Mouse (Mus musculus) brain, embryonic 14.5 days (tissue): ENCODE results near the gene Smim24. TPM values are rescaled to one million over a fixed set of nuclear protein-coding genes. Genes with fewer than 3 reads are reported as not detected.

Experiments
- DNase-seq: peaks from one replicate; pipeline ENCODE4 v3.0.0-alpha.2; 2011; ENCODE audit warnings: low read depth
- CTCF ChIP-seq: fragments of 200-500 bp; IDR thresholded peaks from 2 replicates; pipeline ENCODE4 v1.5.1; 2012; ENCODE audit warnings: inconsistent platforms, mild to moderate bottlenecking, moderate library complexity, borderline replicate concordance; ENCODE audit not compliant: insufficient read depth, insufficient read length; ENCODE audit errors: extremely low read depth
- POLR2A ChIP-seq: fragments of 200-500 bp; IDR thresholded peaks from 2 replicates; pipeline ENCODE4 v1.6.1; 2012; ENCODE audit warnings: mild to moderate bottlenecking, inconsistent platforms, borderline replicate concordance; ENCODE audit not compliant: poor library complexity, insufficient read depth, insufficient read length, severe bottlenecking; ENCODE audit errors: extremely low read depth
- polyA plus RNA-seq: library from polyadenylated mRNA; depleted of rRNA; stranded (reverse); fragments of >200 nt; gene quantifications from 2 replicates; pipeline ENCODE4 v1.2.3, GENCODE M21; 2012; rRNA removed

Gene Smim24
- polyA plus RNA-seq, 1 experiment, result 3.0 TPM

DNA sequence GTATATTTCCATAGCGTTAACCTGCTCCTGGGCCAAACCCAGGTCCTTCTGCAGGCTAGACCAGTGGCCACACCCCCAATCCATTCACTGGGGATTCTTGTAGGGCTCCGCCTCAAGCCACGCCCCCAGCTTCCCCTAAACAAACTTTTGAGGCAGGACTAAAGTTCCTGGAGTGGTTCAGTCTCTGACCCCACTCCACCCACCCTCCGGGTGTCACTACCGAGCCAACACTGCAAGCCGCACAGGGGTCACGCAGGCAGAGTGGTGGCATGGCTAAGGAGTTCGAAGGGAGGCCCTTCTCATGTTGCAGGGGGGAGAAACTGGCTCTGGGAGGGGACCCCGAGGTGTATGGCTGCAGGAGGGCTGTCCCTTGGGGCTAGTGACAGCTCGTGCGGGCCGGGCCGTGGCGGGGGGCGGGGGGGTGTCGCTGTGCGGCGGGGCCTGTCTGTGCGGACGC is 36.8 kb downstream of the Smim24 start:
- DNase-seq, result peak; percentile 88
- TF ChIP-seq CTCF, result no peak
- no peak for TF ChIP-seq POLR2A

- peak; percentile 91 for DNase-seq
Observed at GRCm38 (mm10) chr10:81430141-81430830, 37.4 kb downstream of the Smim24 start.

DNA sequence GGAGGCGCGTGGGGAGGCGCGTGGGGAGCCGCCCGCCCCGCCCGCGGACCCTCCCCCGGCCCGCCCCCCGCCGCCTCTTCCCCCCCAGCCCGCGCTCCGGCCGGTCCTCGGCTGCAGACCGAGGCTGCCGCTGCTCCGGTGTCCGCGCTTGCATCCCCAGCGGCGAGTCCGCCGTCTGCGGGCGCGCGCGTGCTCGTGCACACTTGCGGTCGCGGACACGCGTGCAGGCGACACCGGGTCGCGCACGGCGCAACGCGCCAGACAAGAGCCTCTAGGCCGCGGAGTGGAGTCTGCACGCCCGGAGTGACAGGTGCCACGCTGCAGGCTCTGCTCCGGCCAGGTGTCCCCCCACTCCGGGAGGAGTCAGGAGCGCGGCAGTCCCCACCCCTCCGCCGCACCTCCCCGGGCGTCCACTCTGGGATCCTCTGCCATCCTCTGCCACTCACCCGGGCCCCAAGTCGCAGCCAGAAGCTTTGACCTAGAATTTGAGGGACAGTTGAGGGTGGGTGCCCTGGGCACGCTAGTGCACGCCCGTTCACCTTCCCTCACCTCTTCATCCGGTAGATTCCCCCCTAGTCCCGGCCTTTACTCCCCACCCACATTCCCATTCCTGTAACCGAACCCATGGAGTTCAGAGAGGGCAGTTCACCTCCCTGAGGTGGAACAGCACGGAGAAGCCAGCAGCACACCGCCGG is 38.1 kb downstream of the Smim24 start:
- TF ChIP-seq CTCF (no peak), POLR2A (peak; percentile 63)

More at GRCm38 (mm10) chr10:81430141-81430830, 37.4 kb downstream of the Smim24 start:
- TF ChIP-seq CTCF (no peak), POLR2A (peak; percentile 34; the same call in 1 of the 2 replicates)

DNA sequence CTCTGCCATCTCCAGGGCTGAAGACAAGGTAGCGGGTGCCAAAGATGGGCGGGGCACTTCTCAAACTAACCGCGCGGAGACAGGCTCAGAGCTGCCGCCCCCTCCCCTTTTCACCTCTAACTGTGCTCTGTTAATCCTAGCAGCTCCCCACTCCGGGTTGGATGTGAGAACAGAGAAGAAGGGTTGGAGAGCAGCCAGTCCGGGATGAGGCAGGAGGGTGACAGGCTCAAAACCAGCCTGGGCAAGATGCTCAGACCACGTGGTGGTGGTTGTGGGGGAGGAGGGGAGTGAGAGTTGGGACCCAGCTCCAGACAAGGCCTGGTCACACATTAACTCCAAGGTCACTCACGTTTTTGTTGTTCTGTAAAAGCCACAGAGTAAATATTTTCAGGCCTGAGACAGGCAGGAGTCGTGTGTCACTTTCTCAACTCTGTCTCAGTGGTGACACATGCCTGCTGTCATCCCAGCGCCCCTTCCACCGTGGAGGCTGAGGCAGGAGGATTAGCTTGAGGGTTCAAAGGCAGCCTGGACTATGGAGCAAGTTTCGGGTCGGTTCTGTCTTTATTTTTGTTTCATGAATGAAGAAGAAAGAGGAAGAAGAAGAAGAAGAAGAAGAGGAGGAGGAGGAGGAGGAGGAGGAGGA is 38.8 kb downstream of the Smim24 start:
- TF ChIP-seq CTCF, result no peak
- TF ChIP-seq POLR2A, result no peak
- DNase-seq, result peak; percentile 93

More for the DNA sequence above, 38.1 kb downstream of the Smim24 start:
- DNase-seq, result peak; percentile 76

GRCm38 (mm10) chr10:81432169-81432867 is 39.5 kb downstream of the Smim24 start:
- TF ChIP-seq POLR2A (no peak), CTCF (no peak)
- DNase-seq, result no peak

DNA sequence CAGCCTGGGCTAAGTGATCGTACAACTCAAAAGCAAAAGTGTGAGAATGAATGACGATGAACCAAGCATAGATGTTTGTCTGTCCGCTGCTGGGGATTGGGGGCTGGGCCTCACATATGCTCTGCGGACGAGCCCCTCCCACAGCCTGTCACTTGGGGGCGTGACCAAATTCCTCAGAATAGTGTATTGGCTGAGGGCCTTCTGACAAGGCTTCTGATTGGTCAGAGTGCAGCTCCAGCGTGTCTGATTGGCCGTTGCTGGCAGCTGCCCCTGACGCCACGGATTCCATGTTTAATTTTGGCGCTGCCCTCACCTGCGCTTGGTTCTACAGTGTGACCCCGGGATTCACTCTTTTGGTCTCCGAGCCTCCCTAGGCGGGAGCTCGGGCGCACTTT is 40.0 kb downstream of the Smim24 start:
- no peak for TF ChIP-seq POLR2A
- TF ChIP-seq CTCF, result no peak
- DNase-seq, result peak; percentile 98

- TF ChIP-seq POLR2A (no peak), CTCF (no peak)
- DNase-seq, result no peak
Observed at GRCm38 (mm10) chr10:81433541-81434289, 40.9 kb downstream of the Smim24 start.

GRCm38 (mm10) chr10:81434361-81435263 is 41.8 kb downstream of the Smim24 start:
- DNase-seq, result no peak
- TF ChIP-seq POLR2A (no peak), CTCF (no peak)

DNA sequence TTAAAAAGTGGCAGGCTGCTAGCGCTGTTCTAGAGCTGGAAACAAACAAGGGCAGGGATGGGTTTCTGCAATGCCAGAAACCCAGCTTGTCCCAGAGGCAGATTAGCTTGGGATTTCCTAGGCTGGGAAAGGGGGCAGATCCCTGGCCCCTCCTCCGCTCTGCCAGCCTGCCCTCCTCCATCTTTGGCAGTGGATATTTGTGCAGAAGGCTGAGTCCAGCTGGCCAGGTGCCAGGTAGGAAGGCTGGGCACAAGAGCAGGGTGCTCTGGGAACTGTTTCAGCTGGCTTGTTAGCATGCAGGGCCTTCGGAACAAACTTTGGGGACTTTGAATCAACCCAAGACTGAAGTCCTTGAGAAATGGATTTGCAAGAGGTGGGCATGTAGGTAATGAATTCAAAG is 42.6 kb downstream of the Smim24 start:
- peak; percentile 94 for DNase-seq
- TF ChIP-seq POLR2A (no peak), CTCF (no peak)

DNA sequence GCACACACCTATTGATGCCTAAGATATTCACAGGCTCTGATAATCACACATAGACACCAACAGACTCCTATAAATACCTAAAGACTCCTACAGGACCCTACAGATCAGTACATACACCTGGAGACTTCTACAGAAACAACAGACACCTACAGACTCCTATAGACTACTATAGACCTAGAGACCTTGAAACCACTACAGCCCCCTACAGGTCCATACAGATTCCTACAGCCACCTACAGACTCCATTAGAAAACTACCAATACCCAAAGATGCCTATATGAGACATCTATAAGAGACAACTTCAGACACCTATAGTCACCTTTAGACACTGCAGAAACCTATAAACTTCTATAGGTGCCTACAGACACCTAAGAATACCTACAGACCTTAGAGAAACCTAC is 48.2 kb downstream of the Smim24 start:
- no peak for DNase-seq
- TF ChIP-seq CTCF (no peak), POLR2A (no peak)

Other genes with a start within 250 kb of the Smim24 start
- 38.4 and 47.8 TPM in 2 replicates for gene Pias4, start 225.1 kb upstream of the Smim24 start, polyA plus RNA-seq
- 1,504 and 1,952 TPM in 2 replicates for gene Eef2, start 216.4 kb upstream of the Smim24 start, polyA plus RNA-seq
- 82.3 and 88.4 TPM in 2 replicates for gene Dapk3, start 210.0 kb upstream of the Smim24 start, polyA plus RNA-seq
- not detected in 2 replicates for gene 4930442H23Rik, start 209.2 kb upstream of the Smim24 start, polyA plus RNA-seq
- 0.18 and 0.21 TPM in 2 replicates for gene Nmrk2, start 191.0 kb upstream of the Smim24 start, polyA plus RNA-seq
- gene Atcay, start 162.2 kb upstream of the Smim24 start, polyA plus RNA-seq, result 134 and 169 TPM in 2 replicates
- 59.8 and 63.6 TPM in 2 replicates for gene Zfr2, start 159.9 kb upstream of the Smim24 start, polyA plus RNA-seq
- 30.6 and 31.9 TPM in 2 replicates for gene Matk, start 140.1 kb upstream of the Smim24 start, polyA plus RNA-seq
- gene Mrpl54, start 126.1 kb upstream of the Smim24 start, polyA plus RNA-seq, result 67.0 and 72.1 TPM in 2 replicates
- gene Apba3, start 126.1 kb upstream of the Smim24 start, polyA plus RNA-seq, result 45.2 and 47.0 TPM in 2 replicates
- gene Tjp3, start 101.5 kb upstream of the Smim24 start, polyA plus RNA-seq, result 4.6 and 4.9 TPM in 2 replicates
- 267 and 268 TPM in 2 replicates for gene Pip5k1c, start 100.1 kb upstream of the Smim24 start, polyA plus RNA-seq
- 41.4 and 44.3 TPM in 2 replicates for gene Cactin, start 71.9 kb upstream of the Smim24 start, polyA plus RNA-seq
- 5.0 and 5.3 TPM in 2 replicates for gene Tbxa2r, start 64.3 kb upstream of the Smim24 start, polyA plus RNA-seq
- gene Gipc3, start 49.8 kb upstream of the Smim24 start, polyA plus RNA-seq, result 0.05 and 0.16 TPM in 2 replicates
- gene Hmg20b, start 42.6 kb upstream of the Smim24 start, polyA plus RNA-seq, result 49.5 and 63.8 TPM in 2 replicates
- 13.1 and 15.6 TPM in 2 replicates for gene Mfsd12, start 35.6 kb upstream of the Smim24 start, polyA plus RNA-seq
- 0.19 and 0.25 TPM in 2 replicates for gene 4930404N11Rik, start 27.2 kb upstream of the Smim24 start, polyA plus RNA-seq
- 154 and 184 TPM in 2 replicates for gene Fzr1, start 14.5 kb upstream of the Smim24 start, polyA plus RNA-seq
- gene Dohh, start 8.6 kb upstream of the Smim24 start, polyA plus RNA-seq, result 64.0 and 67.4 TPM in 2 replicates
- gene Gm48551, start 8.6 kb upstream of the Smim24 start, polyA plus RNA-seq, result 6.8 and 9.6 TPM in 2 replicates
- 8.7 and 9.4 TPM in 2 replicates for gene Gm48552, start 4.0 kb upstream of the Smim24 start, polyA plus RNA-seq
- gene Nfic, start 62.6 kb downstream of the Smim24 start, polyA plus RNA-seq, result 9.2 and 16.7 TPM in 2 replicates
- 396 and 427 TPM in 2 replicates for gene Celf5, start 89.7 kb downstream of the Smim24 start, polyA plus RNA-seq
- 152 and 206 TPM in 2 replicates for gene Ncln, start 103.3 kb downstream of the Smim24 start, polyA plus RNA-seq
- 0.54 and 0.59 TPM in 2 replicates for gene S1pr4, start 107.1 kb downstream of the Smim24 start, polyA plus RNA-seq
- 0.95 and 1.1 TPM in 2 replicates for gene Gna15, start 131.2 kb downstream of the Smim24 start, polyA plus RNA-seq
- 110 and 115 TPM in 2 replicates for gene Gna11, start 152.1 kb downstream of the Smim24 start, polyA plus RNA-seq
- gene Aes, start 166.4 kb downstream of the Smim24 start, polyA plus RNA-seq, result 568 and 696 TPM in 2 replicates
- 82.1 and 123 TPM in 2 replicates for gene Tle2, start 181.5 kb downstream of the Smim24 start, polyA plus RNA-seq
- gene Tle6, start 208.0 kb downstream of the Smim24 start, polyA plus RNA-seq, result 5.3 and 8.2 TPM in 2 replicates
- 5.5 and 6.7 TPM in 2 replicates for gene BC025920, start 213.2 kb downstream of the Smim24 start, polyA plus RNA-seq
- gene Sirt6, start 234.7 kb downstream of the Smim24 start, polyA plus RNA-seq, result 75.9 and 83.4 TPM in 2 replicates
- 74.1 and 85.9 TPM in 2 replicates for gene Ankrd24, start 235.5 kb downstream of the Smim24 start, polyA plus RNA-seq